Mouse (Mus musculus) midbrain, embryonic 16.5 days (tissue): Measurements from ENCODE around the gene Pirt. TPM values are rescaled to one million over a fixed set of nuclear protein-coding genes. Genes with fewer than 3 reads are reported as not detected.

Experiments
- ATAC-seq: fragments of 200-750 bp; cut with Nextera tagmentation; 2 replicates; pipeline ENCODE4 v1.8.0; 2017; ENCODE audit warnings: moderate TSS enrichment
- H3K27ac ChIP-seq: fragments of 300-500 bp; sonication (generic); 2 replicates; pipeline ENCODE4 v1.5.1; 2014; ENCODE audit warnings: mild to moderate bottlenecking, low read length, mixed read lengths
- H3K27me3 ChIP-seq: fragments of 300-500 bp; sonication (generic); 2 replicates; pipeline ENCODE4 v1.6.1; 2014; ENCODE audit warnings: low read depth, low read length, mixed read lengths; ENCODE audit not compliant: control insufficient read depth, insufficient read depth
- H3K36me3 ChIP-seq: fragments of 300-500 bp; sonication (generic); 2 replicates; pipeline ENCODE4 v1.6.1; 2014; ENCODE audit warnings: mild to moderate bottlenecking, low read length, moderate library complexity, mixed read lengths; ENCODE audit not compliant: control insufficient read depth, insufficient read depth
- H3K4me1 ChIP-seq: fragments of 300-500 bp; sonication (generic); 2 replicates; pipeline ENCODE4 v1.6.1; 2014; ENCODE audit warnings: mild to moderate bottlenecking, low read length, mixed read lengths; ENCODE audit not compliant: control insufficient read depth, insufficient read depth
- H3K4me2 ChIP-seq: fragments of 300-500 bp; sonication (generic); 2 replicates; pipeline ENCODE4 v1.6.1; 2014; ENCODE audit warnings: mild to moderate bottlenecking, low read length, mixed read lengths
- H3K4me3 ChIP-seq: fragments of 300-500 bp; sonication (generic); 2 replicates; pipeline ENCODE4 v1.5.1; 2014; ENCODE audit warnings: low read depth, mild to moderate bottlenecking, low read length, moderate library complexity, mixed read lengths
- H3K9ac ChIP-seq: fragments of 300-500 bp; sonication (generic); 2 replicates; pipeline ENCODE4 v1.6.1; 2014; ENCODE audit warnings: low read depth, low read length, mixed read lengths
- H3K9me3 ChIP-seq: fragments of 300-500 bp; sonication (generic); replicated peaks from 2 replicates; pipeline ENCODE4 v1.6.1; 2014; ENCODE audit warnings: mild to moderate bottlenecking, low read length, mixed read lengths; ENCODE audit not compliant: control insufficient read depth, poor library complexity, severe bottlenecking
- WGBS: fragments of 180-500 bp; shearing (Covaris S2); extraction: QIAGEN DNeasy Blood & Tissue Kit; methylation state at CpG from one replicate; pipeline ENCODE4 v1.1.7; 2014; 5-methylcytosine and 5-hydroxymethylcytosine counted together
- polyA plus RNA-seq: library from polyadenylated mRNA; unstranded; fragments of >200 nt; fragmentation: Nextera tagmentation; extraction: Ambion mirVana; gene quantifications from 2 replicates; pipeline ENCODE4 v1.2.1, GENCODE M21; 2015

The Pirt gene
- polyA plus RNA-seq, 1 experiment from 2014 or later: 1.4 TPM

DNA sequence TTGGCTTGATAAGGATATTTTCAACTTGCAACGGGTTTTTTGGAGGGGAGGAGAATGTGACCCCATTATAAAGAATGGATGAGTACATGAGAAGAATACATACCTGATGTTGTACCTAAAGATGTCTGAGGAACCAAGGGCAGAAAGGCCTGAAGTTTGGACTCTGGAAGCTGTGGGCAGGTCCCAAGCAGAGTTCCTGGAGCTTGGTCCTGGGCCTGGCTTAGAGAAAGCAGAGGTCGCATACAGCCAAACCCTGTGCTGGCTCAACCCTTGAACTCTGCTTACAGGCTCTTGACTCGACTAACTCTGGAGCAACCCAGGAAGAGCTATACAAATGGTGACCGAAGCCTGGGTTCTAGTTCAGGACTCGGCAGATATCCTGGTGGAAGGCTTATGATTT is 30.2 kb downstream of the Pirt start:
- Histone ChIP-seq H3K4me1 (no peaks in the 10 kb centered on the region), H3K27ac (no peak overlapping the region), H3K4me2 (no peak overlapping the region), H3K36me3 (no peaks in the 10 kb centered on the region), H3K9me3 (no peaks in the 10 kb centered on the region), H3K4me3 (no peak overlapping the region), H3K9ac (no peak overlapping the region), H3K27me3 (no peaks in the 10 kb centered on the region)
- 88% methylated on average over 5 of the region's 5 CpGs for WGBS
- no peak for ATAC-seq

DNA sequence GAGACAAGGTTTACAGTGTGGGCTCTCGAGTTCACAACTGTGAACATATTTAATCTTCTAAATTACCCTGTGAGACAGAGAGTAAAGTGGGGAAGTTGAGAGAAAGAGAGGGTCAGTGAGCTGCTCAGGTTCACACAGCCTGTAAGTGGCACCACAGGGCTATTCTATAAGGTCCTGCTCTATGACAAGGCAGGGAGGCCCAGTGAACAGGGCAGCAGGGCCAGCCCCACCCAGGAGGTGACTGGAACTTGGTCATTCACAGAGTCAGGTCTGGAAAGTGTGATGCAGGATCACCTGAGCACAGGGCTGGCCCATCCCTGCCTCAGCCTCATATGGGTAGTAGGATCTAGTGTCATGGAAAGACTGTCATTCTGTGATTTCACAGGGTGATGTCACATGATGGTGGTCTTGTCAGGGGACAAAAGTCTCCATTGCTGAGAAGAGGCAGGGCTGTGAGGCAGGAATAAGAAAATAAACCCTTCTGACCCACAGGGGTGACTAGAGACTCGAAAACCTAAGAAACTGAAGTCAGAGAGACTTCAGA is 33.5 kb downstream of the Pirt start:
- H3K9ac ChIP-seq: no peak overlapping the region
- H3K4me3 ChIP-seq: no peak overlapping the region
- no peak for ATAC-seq
- no peaks in the 10 kb centered on the region for H3K9me3 ChIP-seq
- 69% methylated on average over 2 of the region's 2 CpGs for WGBS
- no peaks in the 10 kb centered on the region for H3K36me3 ChIP-seq
- no peaks in the 10 kb centered on the region for H3K4me1 ChIP-seq
- H3K27me3 ChIP-seq: no peaks in the 10 kb centered on the region
- H3K27ac ChIP-seq: no peak overlapping the region
- H3K4me2 ChIP-seq: no peak overlapping the region

DNA sequence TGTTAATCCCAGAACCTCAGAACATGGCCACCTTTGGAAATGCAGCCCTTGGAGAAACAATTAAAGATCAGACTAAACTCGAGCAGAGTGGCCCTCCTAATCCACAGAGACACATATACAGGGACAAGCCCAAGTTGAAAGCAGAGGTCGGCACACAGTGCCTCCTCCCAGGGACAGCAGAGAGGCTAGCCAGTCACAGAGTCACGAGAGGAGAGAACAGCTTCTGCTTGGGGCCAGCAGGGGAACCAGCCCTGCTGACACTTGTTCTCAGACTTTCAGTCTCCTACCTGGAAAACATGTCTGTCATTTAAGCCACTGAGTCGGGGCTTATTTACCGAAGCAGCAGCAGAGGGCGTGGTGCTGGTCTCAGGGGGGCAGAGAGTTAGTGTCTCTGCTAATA is 34.7 kb downstream of the Pirt start:
- Histone ChIP-seq H3K27ac (no peak overlapping the region), H3K4me3 (no peak overlapping the region), H3K9me3 (no peaks in the 10 kb centered on the region), H3K27me3 (no peaks in the 10 kb centered on the region), H3K9ac (no peak overlapping the region), H3K4me1 (no peaks in the 10 kb centered on the region), H3K4me2 (no peak overlapping the region), H3K36me3 (no peaks in the 10 kb centered on the region)
- no peak for ATAC-seq
- 64% methylated on average over 6 of the region's 6 CpGs for WGBS

DNA sequence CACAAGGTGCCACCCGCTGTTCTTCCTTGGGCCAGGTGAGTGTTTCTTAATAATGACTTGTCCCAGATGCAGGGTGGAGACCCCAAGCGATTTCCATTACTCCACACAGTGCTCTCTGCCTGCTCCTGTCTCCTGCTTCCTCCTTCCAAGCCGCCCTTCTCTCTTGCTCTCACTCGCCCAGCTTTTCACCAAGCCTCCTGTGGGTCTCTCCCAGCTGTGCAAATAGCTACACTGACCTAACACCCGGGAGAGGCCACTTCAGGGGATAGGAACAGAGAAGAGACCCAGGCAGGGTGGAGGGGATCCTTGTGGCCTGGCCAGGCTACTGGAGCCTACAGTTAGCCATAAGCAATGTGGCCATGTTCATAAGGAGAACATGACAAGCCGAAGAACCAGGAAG is 35.1 kb downstream of the Pirt start:
- H3K9me3 ChIP-seq: no peaks in the 10 kb centered on the region
- no peak for ATAC-seq
- H3K4me3 ChIP-seq: no peak overlapping the region
- WGBS: 76% methylated on average over 6 of the region's 6 CpGs
- H3K27ac ChIP-seq: no peak overlapping the region
- H3K9ac ChIP-seq: no peak overlapping the region
- no peaks in the 10 kb centered on the region for H3K4me1 ChIP-seq
- no peak overlapping the region for H3K4me2 ChIP-seq
- H3K27me3 ChIP-seq: no peaks in the 10 kb centered on the region
- H3K36me3 ChIP-seq: no peaks in the 10 kb centered on the region

DNA sequence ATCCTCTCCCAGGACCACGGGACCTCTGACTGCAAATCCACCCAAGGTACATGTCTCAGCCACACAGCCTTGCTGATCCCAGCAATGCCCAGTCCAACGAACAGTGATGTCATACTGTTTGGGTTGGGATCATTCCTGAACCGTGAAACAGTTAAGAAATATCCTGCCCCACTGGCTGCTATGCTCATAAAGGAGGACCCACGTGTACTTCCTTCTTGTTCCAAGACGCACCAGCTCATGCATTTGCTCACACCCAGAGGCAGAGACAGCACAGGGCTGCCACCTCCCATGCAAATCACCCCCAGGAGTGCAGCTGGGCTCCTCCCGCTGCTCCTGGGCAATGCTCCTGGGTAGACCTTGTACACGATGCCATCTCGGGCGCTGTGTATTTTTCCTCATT is 44.5 kb downstream of the Pirt start, which contains the start of gene Tmem238l:
Gene Tmem238l, plus strand, starts transcription at position 336 of the 400 bp plus-strand sequence.
- 81% methylated on average over 9 of the region's 9 CpGs for WGBS

DNA sequence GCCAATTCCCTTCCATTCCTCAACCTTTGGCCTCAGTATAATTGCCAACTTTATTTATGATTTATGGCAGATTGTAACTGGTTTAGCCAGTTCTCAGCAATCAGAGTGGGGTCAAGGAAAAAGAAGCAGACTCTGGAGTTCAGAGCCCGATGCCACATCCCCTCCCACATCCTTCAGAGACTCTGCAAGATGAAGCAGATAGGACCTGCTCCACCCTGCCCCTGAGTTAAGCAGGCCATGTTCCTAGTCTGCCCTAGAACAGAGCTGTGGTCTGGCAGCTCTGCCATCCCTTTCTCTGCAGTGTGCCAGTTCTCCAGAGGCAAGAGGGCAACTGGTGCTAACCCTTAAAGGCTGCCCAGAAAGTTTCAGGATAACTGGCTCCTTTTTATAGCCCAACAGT is 49.0 kb downstream of the Pirt start:
- Histone ChIP-seq H3K4me2 (no peak overlapping the region), H3K27me3 (no peaks in the 10 kb centered on the region), H3K4me3 (no peak overlapping the region), H3K4me1 (no peaks in the 10 kb centered on the region), H3K36me3 (no peaks in the 10 kb centered on the region), H3K27ac (no peak overlapping the region), H3K9me3 (no peaks in the 10 kb centered on the region), H3K9ac (no peak overlapping the region)
- 89% methylated on average over 1 of the region's 1 CpGs for WGBS
- no peak for ATAC-seq

More for the DNA sequence above, 44.5 kb downstream of the Pirt start, which contains the start of gene Tmem238l:
- Histone ChIP-seq H3K4me3 (no peak within 1 kb of the TSS), H3K36me3 (no peaks in the 10 kb centered on the region), H3K27ac (no peak within 1 kb of the TSS), H3K9me3 (no peaks in the 10 kb centered on the region), H3K9ac (no peak within 1 kb of the TSS), H3K27me3 (no peaks in the 10 kb centered on the region), H3K4me1 (no peaks in the 10 kb centered on the region), H3K4me2 (no peak within 1 kb of the TSS)
- no peak for ATAC-seq

DNA sequence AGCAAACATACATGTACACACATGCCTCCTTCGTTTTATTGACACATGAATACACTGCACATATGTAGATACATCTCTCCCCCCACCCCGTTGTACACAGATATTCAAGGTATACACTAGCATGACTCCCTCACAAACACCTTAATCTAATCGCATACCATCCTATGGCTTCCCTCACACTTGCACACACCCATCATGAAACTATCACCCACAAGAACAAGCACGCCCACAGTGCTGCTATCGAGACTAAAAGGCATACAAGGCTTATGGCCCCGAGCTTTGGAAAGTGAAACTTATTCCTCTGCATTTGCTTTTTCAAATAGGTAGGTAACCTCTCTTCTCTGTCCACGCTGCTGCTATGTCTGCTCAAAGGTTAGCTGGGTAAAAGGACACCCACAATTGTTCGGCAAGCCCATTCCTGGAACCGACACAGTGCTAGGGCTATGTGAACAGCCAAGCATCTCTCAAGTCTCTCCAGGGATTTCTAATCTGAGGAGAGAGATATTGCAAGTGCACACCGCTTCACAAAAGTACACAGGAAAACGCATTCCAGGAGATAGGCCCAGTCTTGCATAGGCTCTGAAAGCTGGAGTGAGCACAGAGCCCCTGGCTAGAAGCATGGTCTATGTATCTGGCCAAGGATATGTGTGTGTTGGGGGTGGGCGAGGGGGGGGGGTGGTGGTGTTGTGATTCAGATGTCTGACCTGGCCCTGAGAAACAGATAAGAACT is 49.8 kb downstream of the Pirt start:
- Histone ChIP-seq H3K27ac (no peak overlapping the region), H3K4me2 (no peak overlapping the region), H3K4me3 (no peak overlapping the region), H3K27me3 (no peaks in the 10 kb centered on the region), H3K9me3 (no peaks in the 10 kb centered on the region), H3K36me3 (no peaks in the 10 kb centered on the region), H3K4me1 (no peaks in the 10 kb centered on the region), H3K9ac (no peak overlapping the region)
- 86% methylated on average over 12 of the region's 12 CpGs for WGBS
- ATAC-seq: no peak

DNA sequence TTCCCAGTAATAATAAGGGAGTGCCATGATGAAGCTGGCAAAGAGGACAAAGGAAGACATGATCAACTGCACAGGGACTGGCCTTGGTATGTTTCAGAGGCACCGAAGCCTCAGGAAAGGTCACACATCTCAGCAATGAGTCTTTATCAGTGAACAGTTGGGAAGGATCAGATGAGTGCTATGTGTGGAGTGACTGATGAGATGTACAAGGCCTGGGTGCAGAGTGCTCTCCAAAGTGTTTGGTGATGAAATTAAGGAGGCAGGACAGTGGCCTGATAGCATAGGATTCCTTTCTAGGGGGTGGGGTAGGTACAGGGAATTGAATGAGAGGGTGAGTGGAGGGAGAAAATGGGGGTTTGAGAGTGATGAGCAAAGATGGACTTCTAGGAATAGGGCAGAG is 51.7 kb downstream of the Pirt start:
- no peaks in the 10 kb centered on the region for H3K4me1 ChIP-seq
- H3K4me2 ChIP-seq: no peak overlapping the region
- no peak overlapping the region for H3K9ac ChIP-seq
- H3K4me3 ChIP-seq: no peak overlapping the region
- no peaks in the 10 kb centered on the region for H3K9me3 ChIP-seq
- WGBS: 100% methylated on average over 1 of the region's 1 CpGs
- ATAC-seq: no peak
- no peaks in the 10 kb centered on the region for H3K27me3 ChIP-seq
- no peaks in the 10 kb centered on the region for H3K36me3 ChIP-seq
- H3K27ac ChIP-seq: no peak overlapping the region

DNA sequence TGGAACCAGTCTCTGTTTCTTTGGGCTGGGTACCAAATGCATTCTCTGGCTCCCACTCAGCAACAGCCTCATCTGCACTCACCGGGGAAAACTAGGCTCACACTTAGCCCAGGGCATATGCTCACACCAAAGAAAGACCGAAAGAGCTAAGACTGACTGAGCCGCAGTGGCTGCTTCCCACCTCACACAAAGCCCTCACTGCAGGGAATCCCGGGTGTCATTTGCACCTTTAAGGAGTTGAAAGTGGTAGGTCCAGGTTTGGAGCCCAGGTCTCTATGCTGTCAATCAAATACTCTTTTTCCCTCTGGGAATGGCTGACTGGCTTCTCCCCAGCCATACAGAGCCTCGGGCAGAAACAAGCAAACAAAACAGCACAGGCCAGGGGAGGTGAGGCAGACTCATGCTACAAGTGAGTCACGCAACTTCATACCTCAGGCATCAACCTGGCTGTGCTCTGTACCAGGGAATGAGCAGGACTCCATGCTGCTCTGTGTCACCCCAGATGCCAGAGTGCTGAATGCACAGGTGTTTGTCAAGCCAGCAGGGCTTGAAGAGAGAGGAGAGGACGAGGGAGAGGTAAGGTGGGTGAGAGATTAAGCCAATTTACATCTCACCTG is 54.8 kb downstream of the Pirt start:
- Histone ChIP-seq H3K4me1 (no peaks in the 10 kb centered on the region), H3K36me3 (no peaks in the 10 kb centered on the region), H3K4me2 (no peak overlapping the region), H3K9me3 (no peaks in the 10 kb centered on the region), H3K27ac (no peak overlapping the region), H3K4me3 (no peak overlapping the region), H3K9ac (no peak overlapping the region), H3K27me3 (no peaks in the 10 kb centered on the region)
- no peak for ATAC-seq
- 31% methylated on average over 7 of the region's 7 CpGs for WGBS
